Mouse (Mus musculus) limb, embryonic 13.5 days (tissue): ENCODE data around the gene Shox2. TPM values are rescaled to one million over a fixed set of nuclear protein-coding genes. Genes with fewer than 3 reads are reported as not detected.

Experiments used
- ATAC-seq: fragments of 200-750 bp; cut with Nextera tagmentation; 2 replicates; pipeline ENCODE4 v1.8.0; 2017; ENCODE audit warnings: low read depth, moderate number of reproducible peaks, moderate TSS enrichment; ENCODE audit not compliant: low FRiP score
- H3K27ac ChIP-seq: fragments of 300-500 bp; sonication (generic); 2 replicates; pipeline ENCODE4 v1.5.1; 2015; ENCODE audit warnings: inconsistent platforms, mild to moderate bottlenecking, moderate library complexity
- H3K27me3 ChIP-seq: fragments of 300-500 bp; sonication (generic); 2 replicates; pipeline ENCODE4 v1.6.1; 2015; ENCODE audit warnings: mild to moderate bottlenecking, inconsistent platforms
- H3K36me3 ChIP-seq: fragments of 300-500 bp; sonication (generic); 2 replicates; pipeline ENCODE4 v1.6.1; 2015; ENCODE audit warnings: inconsistent platforms, mild to moderate bottlenecking, moderate library complexity
- H3K4me1 ChIP-seq: fragments of 300-500 bp; sonication (generic); 2 replicates; pipeline ENCODE4 v1.6.1; 2015; ENCODE audit warnings: inconsistent platforms
- H3K4me2 ChIP-seq: fragments of 300-500 bp; sonication (generic); replicated peaks from 2 replicates; pipeline ENCODE4 v1.6.1; 2015; ENCODE audit warnings: inconsistent platforms, mild to moderate bottlenecking, moderate library complexity
- H3K4me3 ChIP-seq: fragments of 300-500 bp; sonication (generic); 2 replicates; pipeline ENCODE4 v1.5.1; 2015; ENCODE audit warnings: moderate library complexity, mild to moderate bottlenecking, inconsistent platforms
- H3K9ac ChIP-seq: fragments of 300-500 bp; sonication (generic); 2 replicates; pipeline ENCODE4 v1.6.1; 2015; ENCODE audit warnings: mild to moderate bottlenecking, inconsistent platforms
- H3K9me3 ChIP-seq: fragments of 300-500 bp; sonication (generic); 2 replicates; pipeline ENCODE4 v1.6.1; 2016; ENCODE audit warnings: inconsistent platforms
- WGBS: fragments of 180-500 bp; shearing (Covaris S2); methylation state at CpG from one replicate; pipeline ENCODE4 v1.1.7; 2015; 5-methylcytosine and 5-hydroxymethylcytosine counted together
- polyA plus RNA-seq: library from polyadenylated mRNA; unstranded; fragments of >200 nt; fragmentation: Nextera tagmentation; extraction: Ambion mirVana; gene quantifications from 2 replicates; pipeline ENCODE4 v1.2.1, GENCODE M21; 2015

The Shox2 gene
- polyA plus RNA-seq, 1 experiment from 2014 or later, result 65.2 TPM

- ATAC-seq, result no peak
- H3K4me1 ChIP-seq, result no peaks in the 10 kb centered on the region
- peaks cover 31% of the 10 kb centered on the region for H3K27me3 ChIP-seq
- H3K9ac ChIP-seq, result no peak overlapping the region
- no peaks in the 10 kb centered on the region for H3K36me3 ChIP-seq
- H3K4me3 ChIP-seq, result no peak overlapping the region
- H3K27ac ChIP-seq, result no peak overlapping the region
- H3K9me3 ChIP-seq, result no peaks in the 10 kb centered on the region
- no peak overlapping the region; the same call in 1 of the 2 replicates for H3K4me2 ChIP-seq
- 19% methylated on average over 10 of the region's 10 CpGs for WGBS
Measured at GRCm38 (mm10) chr3:66939675-66940074, 41.9 kb downstream of the Shox2 start.

- Histone ChIP-seq H3K4me1 (no peaks in the 10 kb centered on the region), H3K27me3 (no peaks in the 10 kb centered on the region), H3K4me3 (no peak overlapping the region), H3K9me3 (0 out of 2 replicates have a peak, but pooled peaks cover 5% of the 10 kb centered on the region), H3K4me2 (no peak overlapping the region), H3K9ac (no peak overlapping the region), H3K36me3 (no peaks in the 10 kb centered on the region), H3K27ac (no peak overlapping the region)
- ATAC-seq, result no peak
- 63% methylated on average over 3 of the region's 3 CpGs for WGBS
Measured at GRCm38 (mm10) chr3:66922436-66922835, 59.1 kb downstream of the Shox2 start.

Other genes with a start within 250 kb of the Shox2 start
- 44.8 and 46.7 TPM in 2 replicates for gene Rsrc1, start 381 bp downstream of the Shox2 start, polyA plus RNA-seq